Mouse (Mus musculus) G1E (cell line): ENCODE data around the gene Thsd1. TPM values are rescaled to one million over a fixed set of nuclear protein-coding genes. Genes with fewer than 3 reads are reported as not detected.
A peak's percentile ranks its signal among the peaks of the same experiment; 100 is the strongest.

Source experiments
- ATAC-seq: 2 replicates; pipeline ENCODE4 v1.8.0; 2016; ENCODE audit warnings: mild to moderate bottlenecking; ENCODE audit not compliant: insufficient number of reproducible peaks, poor library complexity, low FRiP score, severe bottlenecking; ENCODE audit errors: extremely low read depth
- DNase-seq: peaks from one replicate; pipeline ENCODE4 v3.0.0; 2012; ENCODE audit warnings: low spot score
- H3K27me3 ChIP-seq: 2 replicates; pipeline ENCODE4 v1.6.1; 2012; ENCODE audit warnings: mild to moderate bottlenecking, low read length, inconsistent platforms; ENCODE audit not compliant: insufficient read depth
- H3K36me3 ChIP-seq: replicated peaks from 2 replicates; pipeline ENCODE3; 2012; ENCODE audit warnings: mild to moderate bottlenecking, inconsistent platforms
- H3K4me1 ChIP-seq: 2 replicates; pipeline ENCODE4 v1.6.1; 2012; ENCODE audit warnings: low read depth, low read length, inconsistent platforms, mixed read lengths; ENCODE audit not compliant: insufficient read depth
- H3K4me3 ChIP-seq: 2 replicates; pipeline ENCODE4 v1.5.1; 2012; ENCODE audit warnings: low read depth, mild to moderate bottlenecking, inconsistent platforms, low read length, moderate library complexity, mixed read lengths
- H3K9me3 ChIP-seq: replicated peaks from 2 replicates; pipeline ENCODE4 v1.6.1; 2012; ENCODE audit warnings: inconsistent platforms
- CTCF ChIP-seq: IDR thresholded peaks from 2 replicates; pipeline ENCODE4 v1.5.1; 2012; ENCODE audit warnings: low read depth, low read length, inconsistent platforms, mixed read lengths
- GATA1 ChIP-seq: IDR thresholded peaks from 2 replicates; pipeline ENCODE4 v1.6.1; 2012; ENCODE audit warnings: borderline replicate concordance, low read length, inconsistent platforms, mixed read lengths
- GATA2 ChIP-seq: IDR thresholded peaks from 2 replicates; pipeline ENCODE4 v1.6.1; 2012; ENCODE audit warnings: low read depth, low read length, inconsistent platforms, borderline replicate concordance
- POLR2AphosphoS5 ChIP-seq: IDR thresholded peaks from 2 replicates; pipeline ENCODE4 v1.6.1; 2012; ENCODE audit warnings: low read depth, low read length, inconsistent platforms; ENCODE audit not compliant: insufficient replicate concordance
- TAL1 ChIP-seq: conservative IDR thresholded peaks from 2 replicates; pipeline ENCODE4 v1.6.1; 2012; ENCODE audit warnings: low read depth, low read length, inconsistent platforms, mixed read lengths
- polyA plus RNA-seq: library from polyadenylated mRNA; stranded (reverse); fragments of >175 nt; gene quantifications from 2 replicates; pipeline ENCODE4 v1.2.3, GENCODE M21; 2012
- total RNA-seq, 2 experiments: library from RNA; stranded (forward) in 1 of 2; stranded (reverse) in 1 of 2; fragments of 200-1000 nt in 1 of 2; fragments of >200 nt in 1 of 2; fragmentation: Nextera tagmentation in 1 of 2; gene quantifications; 2 replicates each; pipeline ENCODE4 v1.2.3; 2014 to 2017

The Thsd1 gene
- total and polyA plus RNA-seq, 3 experiments: 0.22 TPM; not detected in 2

DNA sequence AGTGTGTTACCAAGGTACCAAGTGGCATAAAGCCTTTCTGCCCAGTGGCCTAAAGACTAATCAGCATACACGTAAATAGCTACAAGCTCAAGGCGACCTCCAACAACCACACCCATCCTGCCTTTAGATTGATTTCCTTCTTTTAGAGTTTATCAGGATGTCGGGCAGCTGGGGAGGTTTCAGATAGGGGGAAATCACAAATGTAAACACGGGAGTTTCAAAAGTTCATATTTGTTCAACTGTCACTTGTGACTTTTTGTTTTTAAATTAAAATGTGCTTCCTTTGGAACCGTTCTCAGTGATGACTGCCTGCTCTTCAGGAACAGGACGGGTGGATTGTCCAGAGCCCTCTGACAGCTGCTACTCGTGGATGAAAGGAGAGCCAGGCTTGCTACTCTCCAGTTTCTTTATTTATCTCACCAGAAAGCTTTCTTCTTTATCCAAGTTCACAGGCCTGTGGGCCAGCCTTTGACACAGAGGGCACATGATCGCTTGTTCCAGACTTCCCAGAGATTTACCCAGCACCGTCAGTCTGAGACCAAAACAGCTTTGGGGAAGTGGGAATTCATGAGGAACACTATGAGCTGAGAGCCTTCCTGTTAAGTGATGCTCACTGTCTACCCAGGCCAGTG is 33.1 kb downstream of the Thsd1 start:
- Histone ChIP-seq H3K9me3 (peaks cover 9% of the 10 kb centered on the region), H3K27me3 (peaks cover 9% of the 10 kb centered on the region; the same call in 1 of the 2 replicates), H3K4me1 (no peaks in the 10 kb centered on the region), H3K4me3 (no peak overlapping the region), H3K36me3 (no peaks in the 10 kb centered on the region)
- ATAC-seq (no peak), DNase-seq (no peak)
- TF ChIP-seq POLR2AphosphoS5 (no peak), GATA1 (no peak), GATA2 (no peak), TAL1 (no peak), CTCF (no peak)

DNA sequence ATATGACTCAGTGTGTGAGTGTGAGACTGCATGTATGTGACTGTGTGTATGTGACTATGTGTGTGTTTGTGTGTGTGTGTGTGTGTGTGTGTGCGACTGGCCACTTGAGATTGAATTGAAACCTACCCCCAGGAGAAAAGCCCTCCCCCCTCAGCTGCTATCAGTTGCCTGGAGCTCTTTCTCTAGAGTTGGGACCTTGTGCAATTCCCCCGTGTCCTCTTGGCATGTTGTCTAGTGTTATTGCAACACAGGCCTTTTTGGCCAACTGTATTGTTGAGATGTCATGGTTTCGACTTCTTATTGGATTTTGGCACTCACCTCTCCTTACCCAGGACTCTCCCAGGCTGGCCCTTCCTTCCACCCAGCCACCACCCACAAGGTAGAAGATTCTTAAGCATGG is 35.2 kb downstream of the Thsd1 start:
- H3K36me3 ChIP-seq: no peaks in the 10 kb centered on the region
- DNase-seq: no peak
- TF ChIP-seq CTCF: no peak
- no peak for TF ChIP-seq POLR2AphosphoS5
- no peak for TF ChIP-seq TAL1
- no peak for TF ChIP-seq GATA2
- TF ChIP-seq GATA1: no peak
- ATAC-seq: no peak
- H3K9me3 ChIP-seq: peaks cover 9% of the 10 kb centered on the region
- H3K27me3 ChIP-seq: peaks cover 9% of the 10 kb centered on the region; the same call in 1 of the 2 replicates
- no peaks in the 10 kb centered on the region for H3K4me1 ChIP-seq
- peak overlapping the region; percentile 14; the same call in 1 of the 2 replicates for H3K4me3 ChIP-seq

DNA sequence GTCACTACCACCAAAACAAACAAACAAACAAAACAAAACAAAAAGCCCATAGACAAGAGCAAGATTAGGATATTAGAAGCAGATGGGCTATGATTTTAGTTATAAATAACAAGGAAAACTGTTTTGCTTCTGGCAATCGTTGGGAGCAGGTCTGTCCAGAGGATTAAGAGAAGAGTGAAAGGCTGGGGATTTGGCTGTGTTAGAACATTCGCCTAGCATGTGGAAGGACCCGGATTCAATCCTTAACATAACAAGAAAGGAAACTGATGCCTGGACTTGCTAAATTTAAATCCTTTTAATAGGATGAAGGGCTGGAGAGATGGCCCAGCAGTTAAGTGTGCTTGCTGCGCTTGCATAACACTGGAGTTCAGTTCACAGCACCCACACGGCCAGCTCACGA is 37.2 kb downstream of the Thsd1 start:
- DNase-seq (no peak), ATAC-seq (no peak)
- Histone ChIP-seq H3K4me3 (no peak overlapping the region), H3K4me1 (no peaks in the 10 kb centered on the region), H3K27me3 (0 out of 2 replicates have a peak, but pooled peaks cover 5% of the 10 kb centered on the region), H3K36me3 (no peaks in the 10 kb centered on the region), H3K9me3 (peaks cover 9% of the 10 kb centered on the region)
- TF ChIP-seq GATA2 (no peak), POLR2AphosphoS5 (no peak), TAL1 (no peak), CTCF (no peak), GATA1 (no peak)

DNA sequence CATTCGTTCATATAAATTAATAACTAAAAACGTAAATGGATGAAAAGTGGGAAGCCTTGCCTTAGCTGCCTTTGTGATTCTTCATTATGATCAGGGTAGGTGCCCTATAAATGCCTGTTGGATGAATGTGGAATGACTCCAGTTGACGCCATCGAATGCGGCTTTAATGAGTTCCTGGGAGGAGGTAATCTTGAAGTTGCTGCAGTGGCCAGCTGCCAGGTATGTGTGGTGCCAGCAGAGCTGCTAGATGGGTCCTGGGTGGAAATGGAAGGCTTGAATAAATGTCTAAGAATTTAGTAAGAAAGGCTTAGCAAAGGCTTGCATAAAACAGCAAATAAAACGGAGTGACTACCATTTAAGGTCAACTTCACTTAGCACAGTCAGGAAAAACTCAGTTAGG is 37.7 kb downstream of the Thsd1 start:
- peaks cover 9% of the 10 kb centered on the region for H3K9me3 ChIP-seq
- no peak for ATAC-seq
- no peaks in the 10 kb centered on the region for H3K36me3 ChIP-seq
- H3K27me3 ChIP-seq: 0 out of 2 replicates have a peak, but pooled peaks cover 2% of the 10 kb centered on the region
- no peak overlapping the region for H3K4me3 ChIP-seq
- DNase-seq: no peak
- no peaks in the 10 kb centered on the region for H3K4me1 ChIP-seq
- TF ChIP-seq TAL1 (no peak), GATA1 (no peak), POLR2AphosphoS5 (no peak), GATA2 (no peak), CTCF (no peak)

DNA sequence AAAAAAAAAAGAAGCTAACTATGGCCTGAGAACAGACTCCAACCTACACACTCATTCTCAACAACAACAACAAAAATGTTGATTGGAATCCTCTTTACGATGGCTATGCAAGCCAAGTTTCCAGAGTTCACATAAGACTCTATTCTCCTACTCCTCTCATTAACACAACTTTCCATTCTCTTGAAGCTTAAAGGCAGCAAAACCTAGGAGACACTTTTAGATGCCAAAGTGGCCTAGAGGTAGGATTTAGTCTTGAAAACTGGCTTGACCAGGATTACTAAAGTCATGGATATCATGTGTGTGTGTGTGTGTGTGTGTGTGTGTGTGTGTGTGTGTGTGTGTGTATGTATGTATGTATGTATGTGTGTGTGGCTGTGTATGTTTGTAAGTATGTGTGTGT is 38.1 kb downstream of the Thsd1 start:
- TF ChIP-seq POLR2AphosphoS5 (no peak), GATA2 (no peak), TAL1 (no peak), GATA1 (no peak), CTCF (no peak)
- Histone ChIP-seq H3K4me1 (no peaks in the 10 kb centered on the region), H3K9me3 (peaks cover 9% of the 10 kb centered on the region), H3K27me3 (0 out of 2 replicates have a peak, but pooled peaks cover 2% of the 10 kb centered on the region), H3K36me3 (no peaks in the 10 kb centered on the region), H3K4me3 (no peak overlapping the region)
- ATAC-seq: no peak
- DNase-seq: no peak

DNA sequence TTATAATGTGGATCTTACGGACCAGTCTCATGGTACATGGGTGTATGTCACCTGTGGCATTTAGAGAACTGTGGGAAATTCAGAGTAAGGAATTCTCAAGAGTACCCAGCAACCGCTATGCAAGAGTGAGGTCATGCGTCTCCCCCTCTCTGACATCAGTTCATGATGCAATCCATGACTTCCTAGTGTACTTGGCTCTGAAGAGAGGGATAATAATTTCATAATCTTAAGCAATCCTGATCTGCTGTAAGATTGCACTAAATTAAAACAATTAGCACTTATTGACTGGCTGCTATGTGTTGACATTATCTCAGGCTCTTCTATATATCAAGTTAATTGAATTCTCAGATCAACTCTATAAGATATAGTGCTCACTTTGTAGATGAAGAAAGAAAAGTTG is 39.7 kb downstream of the Thsd1 start:
- H3K4me3 ChIP-seq: no peak overlapping the region
- peaks cover 3% of the 10 kb centered on the region for H3K9me3 ChIP-seq
- no peak for ATAC-seq
- H3K27me3 ChIP-seq: 0 out of 2 replicates have a peak, but pooled peaks cover 2% of the 10 kb centered on the region
- TF ChIP-seq GATA2: no peak
- no peak for TF ChIP-seq GATA1
- no peak for TF ChIP-seq CTCF
- no peak for TF ChIP-seq POLR2AphosphoS5
- TF ChIP-seq TAL1: no peak
- H3K36me3 ChIP-seq: no peaks in the 10 kb centered on the region
- DNase-seq: no peak
- H3K4me1 ChIP-seq: no peaks in the 10 kb centered on the region

DNA sequence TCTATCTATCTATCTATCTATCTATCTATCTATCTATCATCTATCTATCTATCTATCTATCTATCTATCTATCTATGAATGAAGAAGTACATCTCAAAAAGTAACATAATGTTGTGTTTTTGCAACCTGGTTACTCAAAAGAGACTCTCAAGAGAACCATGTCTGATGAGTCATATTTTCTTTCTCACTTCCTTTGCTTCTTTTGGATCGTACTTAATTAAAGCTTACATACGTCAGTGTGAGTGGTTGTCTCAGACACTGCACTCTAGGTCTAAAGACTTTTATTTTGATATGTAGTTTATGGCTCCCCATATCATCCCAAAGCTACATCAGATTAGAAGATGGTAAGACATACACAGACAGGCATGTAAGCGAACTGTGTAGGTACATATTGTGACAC is 46.0 kb downstream of the Thsd1 start:
- Histone ChIP-seq H3K4me1 (no peaks in the 10 kb centered on the region), H3K36me3 (no peaks in the 10 kb centered on the region)
- no peak for ATAC-seq

More for the DNA sequence above, 46.0 kb downstream of the Thsd1 start:
- TF ChIP-seq TAL1 (no peak), GATA2 (no peak), CTCF (no peak), GATA1 (no peak), POLR2AphosphoS5 (no peak)
- H3K9me3 ChIP-seq: no peaks in the 10 kb centered on the region
- H3K27me3 ChIP-seq: 0 out of 2 replicates have a peak, but pooled peaks cover 2% of the 10 kb centered on the region
- DNase-seq: no peak
- no peak overlapping the region for H3K4me3 ChIP-seq
